Mouse (Mus musculus) CH12.LX (cell line): ENCODE data around the gene Dennd1a.
A peak's percentile ranks its signal among the peaks of the same experiment; 100 is the strongest.

Experiments used
- MAX ChIP-seq: IDR thresholded peaks from 2 replicates; pipeline ENCODE4 v1.6.1; 2011; ENCODE audit warnings: low read length, improper control_type of control experiment
- POLR2AphosphoS2 ChIP-seq: IDR thresholded peaks from 2 replicates; pipeline ENCODE4 v1.6.1; 2011; ENCODE audit warnings: low read depth, low read length, improper control_type of control experiment

- TF ChIP-seq POLR2AphosphoS2, result no peak
- peak; percentile 59; the same call in 1 of the 2 replicates for TF ChIP-seq MAX
Measured at GRCm38 (mm10) chr2:37768903-37769302, 518.3 kb downstream of the Dennd1a start.
